Mouse (Mus musculus) heart, adult 2 months (tissue): Measurements from ENCODE around the gene Dtnb.

Source experiments
- CTCF ChIP-seq: fragments of 200-600 bp; IDR thresholded peaks from 2 replicates; pipeline ENCODE4 v1.8.1; 2022; ENCODE audit warnings: antibody characterized with exemption, mild to moderate bottlenecking, moderate library complexity
- EP300 ChIP-seq: fragments of 200-500 bp; IDR thresholded peaks from 2 replicates; pipeline ENCODE4 v1.6.1; 2011; ENCODE audit warnings: low read depth, low read length, control low read depth; ENCODE audit not compliant: insufficient read depth
- POLR2A ChIP-seq: fragments of 200-500 bp; IDR thresholded peaks from 2 replicates; pipeline ENCODE4 v1.6.1; 2011; ENCODE audit warnings: mild to moderate bottlenecking, low read depth, low read length, control low read depth; ENCODE audit not compliant: insufficient read depth

DNA sequence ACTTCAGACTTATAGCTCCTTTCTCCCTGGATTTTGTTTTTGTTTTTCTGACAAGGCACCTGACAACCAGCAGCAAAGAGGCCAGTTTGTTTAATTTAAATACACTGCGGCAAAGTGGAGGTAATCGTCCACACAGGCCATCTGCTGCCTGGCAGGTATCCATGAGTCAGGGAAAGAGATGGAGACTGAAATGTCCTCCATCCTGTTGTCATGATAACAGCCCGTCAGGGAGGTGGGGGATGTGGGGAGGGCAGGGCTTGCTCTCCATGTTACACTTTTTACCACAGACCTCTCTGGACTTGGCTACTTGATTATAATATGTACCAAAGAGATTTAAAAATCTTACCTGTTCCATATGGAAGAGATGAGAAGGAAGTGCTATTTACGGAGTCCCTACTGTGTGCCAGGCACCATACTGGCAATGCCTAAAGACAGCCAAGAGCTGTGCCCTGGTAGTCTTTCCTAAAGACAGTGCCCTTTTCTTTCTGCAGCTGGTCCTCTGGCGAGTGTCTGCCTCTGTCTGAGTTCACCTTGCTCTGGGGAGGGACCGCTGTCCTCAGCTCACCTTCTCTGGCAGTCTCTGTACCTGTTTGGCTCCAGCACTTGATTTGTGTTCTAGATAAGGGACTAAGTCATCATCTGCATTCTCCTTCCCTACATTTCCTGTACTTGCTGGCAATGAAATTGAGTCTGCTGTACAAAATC is 189.6 kb downstream of the Dtnb start:
- no peak for TF ChIP-seq POLR2A
- TF ChIP-seq CTCF, result no peak
- no peak for TF ChIP-seq EP300
